Mouse (Mus musculus): ENCODE results near the gene Pigo.

Gene Pigo

DNA sequence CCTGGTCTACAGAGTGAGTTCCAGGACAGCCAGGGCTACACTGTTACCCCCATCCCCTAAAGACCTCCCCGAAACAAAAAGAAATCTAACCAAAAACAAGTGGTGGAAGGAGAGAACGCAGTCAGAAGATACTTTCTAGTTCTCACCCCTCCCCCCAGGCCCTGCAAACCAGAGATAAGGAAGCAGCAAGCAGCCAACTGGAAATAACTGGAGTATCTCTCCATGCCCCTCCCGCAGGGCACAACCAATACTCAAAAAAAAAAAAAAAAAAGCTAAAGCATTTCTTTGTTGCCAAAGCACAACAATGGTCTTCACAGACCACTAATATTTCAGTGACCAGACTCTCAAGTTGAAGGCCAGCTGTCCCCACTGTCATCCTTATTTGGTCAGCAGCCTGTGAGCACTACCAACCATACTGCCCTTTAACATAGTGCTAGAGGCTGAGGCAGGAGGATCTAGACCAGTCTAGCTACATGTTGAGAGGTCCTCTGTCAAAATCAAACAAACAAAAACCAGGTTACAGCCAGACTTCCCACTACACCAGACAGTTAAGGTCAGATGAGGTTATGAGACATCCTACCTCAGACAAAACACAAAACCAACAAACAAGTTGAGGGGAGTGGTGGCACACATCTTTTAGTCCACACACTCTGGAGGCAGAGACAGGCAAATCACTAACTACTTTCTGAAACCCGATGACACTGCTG is 12.4 kb upstream of the Pigo start:
- no peak for DNase-seq (ENCODE audit: low read depth in 2 of 2, low spot score in 2 of 2)

DNA sequence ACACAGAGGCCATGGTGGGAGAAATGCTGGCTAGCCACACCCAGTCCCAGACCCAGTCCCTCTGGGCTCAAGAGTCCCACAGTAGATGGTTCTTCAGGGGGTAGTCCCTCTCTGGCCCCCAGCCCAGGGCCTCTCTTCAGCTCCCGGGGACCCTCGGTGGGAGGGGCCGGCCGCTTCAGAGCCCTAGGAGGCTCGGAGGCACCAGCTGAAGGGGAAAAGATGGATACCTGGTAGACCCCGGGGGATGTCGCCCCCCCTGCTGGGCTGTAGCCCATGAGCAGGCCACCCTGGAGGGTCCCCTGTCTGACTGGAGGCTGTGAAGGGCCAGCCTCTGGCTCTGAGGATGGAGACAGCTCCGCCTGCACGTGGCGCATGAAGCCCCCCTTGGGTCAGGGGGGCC is 10.7 kb upstream of the Pigo start:
- DNase-seq (ENCODE audit: low read depth in 2 of 2, low spot score in 2 of 2): no peak

- no peak for DNase-seq (ENCODE audit: low read depth in 2 of 2, low spot score in 2 of 2)
Observed at GRCm38 (mm10) chr4:43035851-43036250, 10.2 kb upstream of the Pigo start.

DNA sequence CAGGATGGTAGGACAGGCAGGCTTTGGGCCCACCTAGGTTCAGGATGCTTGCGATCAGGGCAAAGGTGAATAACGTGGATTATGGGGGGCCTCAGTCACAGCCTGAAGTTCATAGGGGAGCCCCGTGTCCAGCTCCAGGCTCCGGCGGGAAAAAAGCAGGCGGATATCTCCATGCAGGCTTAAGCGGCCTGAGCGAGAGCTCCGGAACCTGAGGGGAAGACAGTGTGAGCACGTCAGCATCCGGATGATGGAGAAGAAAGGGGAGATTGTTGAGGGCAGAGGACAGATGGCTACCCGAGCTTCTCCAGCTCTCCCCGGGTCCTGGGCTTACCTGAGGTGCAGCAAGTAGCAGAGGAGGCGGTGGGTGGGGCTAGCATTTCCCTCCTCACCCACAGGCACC is 7.9 kb upstream of the Pigo start:
- DNase-seq (ENCODE audit: low read depth in 2 of 2, low spot score in 2 of 2): no peak

- no peak for DNase-seq (ENCODE audit: low read depth in 2 of 2, low spot score in 2 of 2)
Observed at GRCm38 (mm10) chr4:43032501-43032900, 6.9 kb upstream of the Pigo start.

- DNase-seq (ENCODE audit: low read depth in 2 of 2, low spot score in 2 of 2): peak; percentile 67 to 73
Observed at GRCm38 (mm10) chr4:43031237-43031995, 5.8 kb upstream of the Pigo start, which contains the start of gene Stoml2. Gene Stoml2 (minus strand): TSS chr4:43031710.

- DNase-seq (ENCODE audit: low read depth in 2 of 2, low spot score in 2 of 2): peak in 1 of 2 experiments; percentile 7
Observed at GRCm38 (mm10) chr4:43030780-43031230, 5.2 kb upstream of the Pigo start.

- DNase-seq (ENCODE audit: low read depth in 2 of 2, low spot score in 2 of 2): no peak
Observed at GRCm38 (mm10) chr4:43030352-43030751, 4.7 kb upstream of the Pigo start.

- DNase-seq (ENCODE audit: low read depth in 2 of 2, low spot score in 2 of 2): no peak
Observed at GRCm38 (mm10) chr4:43029749-43030148, 4.1 kb upstream of the Pigo start.

DNA sequence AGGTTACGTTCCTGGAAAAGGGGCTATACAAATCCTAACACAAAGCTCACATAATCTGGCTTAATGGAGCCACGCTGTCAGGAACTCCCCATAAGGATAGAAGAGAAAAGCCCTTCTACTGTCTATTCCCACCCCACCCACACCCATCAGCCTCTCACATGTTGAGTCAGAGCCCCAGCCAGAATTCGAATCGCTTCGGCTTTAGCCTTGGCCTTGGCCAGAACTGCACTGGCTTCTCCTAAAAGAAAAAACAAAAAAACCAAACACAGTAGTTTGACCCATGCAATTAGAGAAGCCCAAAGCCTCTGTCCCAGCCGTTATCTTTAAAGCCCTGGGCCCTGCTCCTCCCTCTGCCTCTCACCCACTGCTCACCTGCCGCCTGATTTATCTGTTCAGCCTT is 3.5 kb upstream of the Pigo start:
- no peak for DNase-seq (ENCODE audit: low read depth in 2 of 2, low spot score in 2 of 2)

DNA sequence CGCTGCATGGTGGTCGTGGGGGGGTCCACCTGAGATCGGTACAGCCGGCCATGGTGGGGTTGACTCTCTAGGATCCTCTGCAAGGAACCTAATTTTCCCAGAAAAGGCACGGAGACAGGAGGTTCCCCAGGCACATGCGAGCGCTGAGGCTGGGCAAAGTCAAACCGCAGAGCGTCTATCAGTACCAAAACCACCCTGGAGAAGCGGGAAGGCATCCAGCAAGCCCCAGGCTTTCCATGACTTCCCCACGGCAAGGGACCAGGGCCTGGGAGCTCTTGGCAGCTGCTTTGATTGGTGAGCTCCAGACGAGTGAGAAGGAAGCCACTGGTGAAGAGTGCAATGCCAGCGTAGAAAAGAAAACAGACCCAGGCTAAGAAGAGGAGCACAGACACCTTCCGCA is 946 bp downstream of the Pigo start:
- DNase-seq (ENCODE audit: low read depth in 2 of 2, low spot score in 2 of 2): no peak

GRCm38 (mm10) chr4:43021341-43021740 is 4.3 kb downstream of the Pigo start:
- no peak for DNase-seq (ENCODE audit: low read depth in 2 of 2, low spot score in 2 of 2)

GRCm38 (mm10) chr4:43020876-43021275 is 4.7 kb downstream of the Pigo start:
- DNase-seq (ENCODE audit: low read depth in 2 of 2, low spot score in 2 of 2): no peak

- no peak for DNase-seq (ENCODE audit: low read depth in 2 of 2, low spot score in 2 of 2)
Observed at GRCm38 (mm10) chr4:43019641-43020465, 5.8 kb downstream of the Pigo start.

DNA sequence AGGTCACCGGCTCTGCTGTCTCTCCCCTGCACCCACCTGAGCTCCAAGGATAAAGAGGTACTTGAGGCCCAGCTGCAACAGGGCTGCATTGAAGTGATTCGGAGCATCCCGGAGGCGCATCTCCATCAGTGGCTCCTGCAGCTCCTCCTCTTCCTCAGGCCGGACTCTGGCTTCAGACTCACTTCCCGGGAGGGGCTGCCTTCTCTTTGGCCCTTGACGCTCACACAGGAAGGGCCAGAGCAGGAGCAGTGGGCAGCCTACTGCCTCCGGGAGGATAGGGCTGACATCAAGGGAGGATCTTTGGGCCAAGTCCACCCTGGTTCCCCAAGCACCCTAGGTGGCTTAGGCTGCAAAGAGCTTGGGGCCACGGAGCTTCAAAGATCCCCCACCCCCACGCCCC is 6.4 kb downstream of the Pigo start:
- DNase-seq (ENCODE audit: low read depth in 2 of 2, low spot score in 2 of 2): no peak

DNA sequence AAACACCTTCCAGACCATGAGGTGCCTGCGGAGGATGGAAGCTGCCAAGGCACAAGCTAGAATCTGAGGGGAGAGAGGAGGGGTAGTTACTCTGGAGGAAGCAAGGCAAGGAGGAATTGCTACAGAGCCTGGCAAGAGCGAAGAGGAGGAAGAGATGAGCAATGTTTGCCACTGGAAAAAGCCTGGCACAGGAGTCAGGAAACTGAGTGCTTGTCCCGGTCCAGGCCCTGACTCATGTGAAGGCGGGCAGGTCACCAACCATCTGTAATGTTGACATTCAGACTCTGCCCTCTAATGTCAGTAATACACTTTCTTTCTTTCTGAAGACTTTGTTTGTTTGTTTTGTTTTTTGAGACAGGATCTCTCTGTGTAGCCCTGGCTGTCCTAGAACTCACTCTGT is 7.5 kb downstream of the Pigo start:
- no peak for DNase-seq (ENCODE audit: low read depth in 2 of 2, low spot score in 2 of 2)

- DNase-seq (ENCODE audit: low read depth in 2 of 2, low spot score in 2 of 2): no peak
Observed at GRCm38 (mm10) chr4:43012091-43012490, 13.5 kb downstream of the Pigo start.

DNA sequence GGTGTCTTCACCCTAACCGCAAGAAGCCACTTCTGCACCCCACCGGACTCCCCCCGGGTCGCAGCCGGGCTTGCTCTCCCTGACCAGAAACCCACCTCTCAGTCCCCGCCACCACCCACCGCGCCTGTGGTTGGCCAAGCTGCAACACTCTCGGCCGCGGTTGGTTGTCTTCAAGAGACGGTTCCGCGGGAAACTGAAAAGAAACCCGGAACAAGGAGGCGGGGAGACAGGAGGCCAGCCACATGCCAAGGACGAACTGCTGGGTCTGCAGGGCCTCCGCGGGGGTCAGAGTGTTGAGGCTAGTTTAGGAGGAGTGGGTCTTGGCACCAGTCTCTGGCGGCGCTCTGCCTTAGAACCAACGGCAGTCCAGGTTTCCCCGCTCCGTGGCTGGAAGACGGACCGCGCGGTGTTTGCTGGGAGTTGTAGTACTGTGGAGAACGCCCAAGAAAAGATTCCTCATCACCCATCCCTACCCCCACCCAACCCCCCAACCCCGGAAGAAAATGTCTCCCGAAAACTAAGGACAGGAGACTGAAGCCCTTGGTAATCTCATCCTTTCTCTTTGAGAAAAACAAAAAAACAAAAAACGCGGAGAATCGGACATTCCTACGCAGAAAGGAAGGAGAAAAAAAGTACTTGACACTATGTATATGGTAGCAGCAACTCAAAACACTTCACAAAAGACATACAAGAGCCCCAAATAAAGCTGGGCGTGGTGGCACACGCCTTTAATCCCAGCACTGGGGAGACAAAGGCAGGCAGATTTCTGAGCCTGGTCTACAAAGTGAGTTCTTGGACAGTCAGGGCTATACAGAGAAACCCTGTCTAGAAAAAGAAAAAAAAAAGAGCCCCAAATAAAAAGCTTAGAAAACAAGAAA is 15.2 kb downstream of the Pigo start, which contains the start of gene Fancg:
TSS of gene Fancg (minus strand) at position 346 of the 878 bp plus-strand sequence.
- DNase-seq (ENCODE audit: low read depth in 2 of 2, low spot score in 2 of 2): peak; percentile 39 to 57

DNA sequence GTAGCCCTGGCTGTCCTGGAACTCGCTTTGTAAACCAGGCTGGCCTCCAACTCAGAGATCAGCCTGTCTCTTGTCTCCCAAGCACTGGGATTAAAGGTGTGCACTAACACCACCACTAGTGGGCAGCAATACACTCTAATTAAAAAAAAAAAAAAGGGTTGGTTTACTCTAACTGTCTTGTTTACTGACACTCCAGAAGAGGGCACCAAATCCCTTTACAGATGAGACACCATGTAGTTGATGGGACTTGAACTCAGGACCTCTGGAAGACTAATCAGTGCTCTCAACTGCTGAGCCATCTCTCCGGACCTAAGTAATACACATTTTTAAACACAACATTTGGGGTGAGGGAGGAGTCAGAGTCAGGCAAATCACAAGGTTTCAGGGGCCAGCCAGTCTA is 19.9 kb downstream of the Pigo start:
- peak; percentile 24 to 59 for DNase-seq (ENCODE audit: low read depth in 2 of 2, low spot score in 2 of 2)

DNA sequence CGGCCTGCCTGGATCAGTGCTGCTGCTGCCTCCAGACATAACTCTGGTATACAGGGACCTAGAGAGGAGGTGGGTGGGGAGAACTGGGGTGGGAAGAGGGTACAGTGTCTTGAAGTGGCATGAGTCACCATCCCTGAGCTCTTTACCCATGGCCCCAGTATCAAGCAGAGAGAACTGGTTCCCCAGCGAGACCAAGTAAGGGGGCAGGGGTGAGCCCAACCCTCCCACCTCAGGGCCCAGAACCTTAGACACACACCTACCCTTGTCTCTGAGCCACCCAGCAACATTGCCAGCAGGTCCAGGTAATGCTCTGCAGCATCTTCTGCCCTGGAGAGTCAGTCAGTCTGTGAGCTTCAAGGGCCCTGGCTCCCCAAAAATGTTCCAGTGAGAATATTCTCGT is 20.7 kb downstream of the Pigo start:
- DNase-seq (ENCODE audit: low read depth in 2 of 2, low spot score in 2 of 2): no peak
